Mouse (Mus musculus) kidney, embryonic 15.5 days (tissue): ENCODE measurements around the gene Sowahc. TPM values are rescaled to one million over a fixed set of nuclear protein-coding genes. Genes with fewer than 3 reads are reported as not detected.

Experiments
- polyA plus RNA-seq: library from polyadenylated mRNA; unstranded; fragments of >200 nt; fragmentation: Nextera tagmentation; extraction: Ambion mirVana; gene quantifications from 2 replicates; pipeline ENCODE4 v1.2.1, GENCODE M21; 2015

Gene Sowahc
- polyA plus RNA-seq, 1 experiment from 2014 or later, result 12.1 TPM

Other genes with a start within 250 kb of the Sowahc start
- gene Sept10, start 106 bp upstream of the Sowahc start, polyA plus RNA-seq, result 52.2 and 55.2 TPM in 2 replicates
- gene P4ha1, start 101.3 kb downstream of the Sowahc start, polyA plus RNA-seq, result 68.4 TPM in 2 replicates
- gene Gm10273, start 173.7 kb downstream of the Sowahc start, polyA plus RNA-seq, result not detected in 2 replicates
- 0.66 and 0.95 TPM in 2 replicates for gene Pla2g12b, start 181.7 kb downstream of the Sowahc start, polyA plus RNA-seq
- gene Oit3, start 219.8 kb downstream of the Sowahc start, polyA plus RNA-seq, result 1.9 and 2.3 TPM in 2 replicates